Mouse (Mus musculus) layer of hippocampus, adult 18-20 months (tissue): ENCODE measurements at regions not wholly inside any gene's neighbourhood (a gene's known extent, or its start where the extent isn't known, plus 50 kb on each side); places are given as distances from the start of the nearest gene placed in this dataset.

ENCODE experiments used
- DNase-seq, 2 experiments: peaks; one replicate each; pipeline ENCODE4 v3.0.0; 2022; ENCODE audit warnings: low spot score in 2 of 2

- DNase-seq: no peak
Measured at GRCm38 (mm10) chr7:39864781-39865180, 347.2 kb downstream of the Zfp619 start.

GRCm38 (mm10) chr7:39866674-39867428 is 349.3 kb downstream of the Zfp619 start:
- no peak for DNase-seq

- peak in 1 of 2 experiments; percentile 28 for DNase-seq
Measured at GRCm38 (mm10) chr7:39867451-39867850, 349.9 kb downstream of the Zfp619 start.

GRCm38 (mm10) chr7:39882113-39882512 is 364.5 kb downstream of the Zfp619 start:
- DNase-seq: no peak

- peak in 1 of 2 experiments; percentile 3 for DNase-seq
Measured at GRCm38 (mm10) chr7:39894208-39894896, 376.8 kb downstream of the Zfp619 start.

- DNase-seq: peak in 1 of 2 experiments; percentile 24
Measured at GRCm38 (mm10) chr7:39896918-39897317, 379.4 kb downstream of the Zfp619 start.

- DNase-seq: peak in 1 of 2 experiments; percentile 5
Measured at GRCm38 (mm10) chr7:39898268-39898667, 380.7 kb downstream of the Zfp619 start.

GRCm38 (mm10) chr7:39933946-39934345 is 416.4 kb downstream of the Zfp619 start:
- DNase-seq: no peak

- DNase-seq: no peak
Measured at GRCm38 (mm10) chr7:39937262-39937661, 419.7 kb downstream of the Zfp619 start.

GRCm38 (mm10) chr7:39942262-39942900 is 424.8 kb downstream of the Zfp619 start:
- no peak for DNase-seq

GRCm38 (mm10) chr7:39954110-39954509 is 436.5 kb downstream of the Zfp619 start:
- peak in 1 of 2 experiments; percentile 27 for DNase-seq

- no peak for DNase-seq
Measured at GRCm38 (mm10) chr7:39954931-39955330, 437.4 kb downstream of the Zfp619 start.

GRCm38 (mm10) chr7:39978121-39978520 is 460.6 kb downstream of the Zfp619 start:
- no peak for DNase-seq

- DNase-seq: no peak
Measured at GRCm38 (mm10) chr7:39981647-39982046, 464.1 kb downstream of the Zfp619 start.
